ENCODE assay signal across 7 mouse cellular contexts in genomic region chr5:111770266-111770665, GRCm38 (mm10). TPM values are rescaled to one million over a fixed set of nuclear protein-coding genes. Genes with fewer than 3 reads are reported as not detected.
DNase-seq lines count a peak whose midpoint lies in the region; ATAC-seq lines count a peak whose summit lies in the region.

No protein-coding gene starts in this region.

- DNase-seq in embryo, embryonic 10 days (ENCODE audit: low spot score): peak; percentile 91
- DNase-seq in forebrain, embryonic 10.5 days (ENCODE audit: extremely low spot score, low spot score): peak; percentile 72
- DNase-seq in heart, postnatal 10 days: peak; percentile 69 to 72
- DNase-seq in limb, embryonic 11.5 days (ENCODE audit: low spot score): peak; percentile 89
- peak; percentile 80 for DNase-seq in neural tube, embryonic 11.5 days (ENCODE audit: low spot score)
- no peak for DNase-seq in thymus, postnatal 25 days
- no peak for DNase-seq in spleen, postnatal 14 days (ENCODE audit: low spot score in 2 of 2)

- intact Hi-C loops in heart, postnatal 10 days (cut with DNase I): no loop called here

- H3K4me2 ChIP-seq in limb, embryonic 11.5 days (ENCODE audit: low read depth, severe bottlenecking): peak overlapping the region; percentile 25
- peak overlapping the region; percentile 29 for H3K4me2 ChIP-seq in neural tube, embryonic 11.5 days (ENCODE audit: low read depth)

- H3K4me1 ChIP-seq in forebrain, embryonic 10.5 days: peaks cover 61% of the 10 kb centered on the region
- H3K4me1 ChIP-seq in limb, embryonic 11.5 days (ENCODE audit: control insufficient read depth, insufficient read depth, low read length): peaks cover 23% of the 10 kb centered on the region
- peaks cover 16% of the 10 kb centered on the region for H3K4me1 ChIP-seq in neural tube, embryonic 11.5 days (ENCODE audit: control insufficient read depth, insufficient read depth, low read length)

- no peaks in the 10 kb centered on the region for H3K9me3 ChIP-seq in forebrain, embryonic 10.5 days
- H3K9me3 ChIP-seq in limb, embryonic 11.5 days (ENCODE audit: control insufficient read depth, low read length): no peaks in the 10 kb centered on the region
- no peaks in the 10 kb centered on the region for H3K9me3 ChIP-seq in neural tube, embryonic 11.5 days (ENCODE audit: control insufficient read depth, low read length)

- WGBS in forebrain, embryonic 10.5 days: 4% methylated on average over 15 of the region's 15 CpGs
- 4% methylated on average over 15 of the region's 15 CpGs for WGBS in limb, embryonic 11.5 days
- 10% methylated on average over 15 of the region's 15 CpGs for WGBS in neural tube, embryonic 11.5 days

- peak overlapping the region; percentile 31 for H3K4me3 ChIP-seq in forebrain, embryonic 10.5 days
- H3K4me3 ChIP-seq in limb, embryonic 11.5 days (ENCODE audit: low read depth, low read length): no peak overlapping the region
- H3K4me3 ChIP-seq in neural tube, embryonic 11.5 days (ENCODE audit: low read depth, low read length): no peak overlapping the region

- peaks cover 27% of the 10 kb centered on the region for H3K27me3 ChIP-seq in forebrain, embryonic 10.5 days (ENCODE audit: poor library complexity, severe bottlenecking)
- no peaks in the 10 kb centered on the region for H3K27me3 ChIP-seq in limb, embryonic 11.5 days (ENCODE audit: control insufficient read depth, insufficient read depth, low read length)
- H3K27me3 ChIP-seq in neural tube, embryonic 11.5 days (ENCODE audit: control insufficient read depth, insufficient read depth, low read length): no peaks in the 10 kb centered on the region

- H3K9ac ChIP-seq in limb, embryonic 11.5 days (ENCODE audit: low read length): no peak overlapping the region
- H3K9ac ChIP-seq in neural tube, embryonic 11.5 days (ENCODE audit: low read length): peak overlapping the region; percentile 50; the same call in 1 of the 2 replicates

- H3K36me3 ChIP-seq in forebrain, embryonic 10.5 days (replicated peaks): no peaks in the 10 kb centered on the region
- no peaks in the 10 kb centered on the region for H3K36me3 ChIP-seq in limb, embryonic 11.5 days (ENCODE audit: control insufficient read depth, insufficient read depth, low read length)
- H3K36me3 ChIP-seq in neural tube, embryonic 11.5 days (ENCODE audit: control insufficient read depth, insufficient read depth, low read length): no peaks in the 10 kb centered on the region

- peak overlapping the region; percentile 89 for H3K27ac ChIP-seq in forebrain, embryonic 10.5 days
- peak overlapping the region; percentile 91 for H3K27ac ChIP-seq in limb, embryonic 11.5 days (replicated peaks; ENCODE audit: low read depth, low read length)
- peak overlapping the region; percentile 73 for H3K27ac ChIP-seq in neural tube, embryonic 11.5 days (ENCODE audit: low read depth, low read length)

- ATAC-seq in limb, embryonic 11.5 days (ENCODE audit: insufficient number of reproducible peaks, low FRiP score, low TSS enrichment, low read depth): peak; percentile 96
- ATAC-seq in neural tube, embryonic 11.5 days (ENCODE audit: insufficient read depth, low FRiP score, low TSS enrichment): no peak

RNA-seq across cellular contexts. Expression of gene Gm26897, which starts 36.5 kb away (rescaled TPM):
- not detected in 2 replicates for polyA plus RNA-seq in forebrain, embryonic 10.5 days (2016; fragmentation: Nextera tagmentation; extraction: Ambion mirVana)
- total RNA-seq in heart, postnatal 10 days (2021): not detected
- polyA plus RNA-seq in limb, embryonic 11.5 days (2014; fragmentation: Nextera tagmentation; extraction: Ambion mirVana): not detected in 2 replicates
- not detected in 2 replicates for polyA plus RNA-seq in neural tube, embryonic 11.5 days (2014; fragmentation: Nextera tagmentation; extraction: Ambion mirVana)

Comparison
In these comparisons a context has a peak if more than half of its experiments do, and no peak if none do; other contexts are left out.
1. DNase-seq: peak in embryo, embryonic 10 days (single experiment), forebrain, embryonic 10.5 days (single experiment), heart, postnatal 10 days (2 of 2), limb, embryonic 11.5 days (single experiment) and neural tube, embryonic 11.5 days (single experiment); none in thymus, postnatal 25 days (single experiment) and spleen, postnatal 14 days (0 of 2).
2. Peak in every context shown above with its lines, with median percentiles within 50 percentile points of each other: H3K27ac ChIP-seq.